Mouse (Mus musculus) small intestine, adult 2 months (tissue): ENCODE results near the gene Gstm2. TPM values are rescaled to one million over a fixed set of nuclear protein-coding genes. Genes with fewer than 3 reads are reported as not detected.

Experiments used
- H3K27ac ChIP-seq: fragments of 200-500 bp; 2 replicates; pipeline ENCODE4 v1.5.1; 2012; ENCODE audit warnings: low read depth, low read length, control low read depth, inconsistent platforms; ENCODE audit not compliant: insufficient read depth
- H3K27me3 ChIP-seq: fragments of 200-500 bp; 2 replicates; pipeline ENCODE4 v1.6.1; 2012; ENCODE audit warnings: mild to moderate bottlenecking, moderate library complexity, low read length, inconsistent platforms; ENCODE audit not compliant: control insufficient read depth, insufficient read depth
- H3K36me3 ChIP-seq: fragments of 200-500 bp; 2 replicates; pipeline ENCODE4 v1.6.1; 2012; ENCODE audit warnings: mild to moderate bottlenecking, low read length, control low read depth, inconsistent platforms; ENCODE audit not compliant: control insufficient read depth, insufficient read depth
- H3K4me1 ChIP-seq: fragments of 200-500 bp; 2 replicates; pipeline ENCODE4 v1.6.1; 2012; ENCODE audit warnings: low read length, inconsistent platforms, mixed read lengths; ENCODE audit not compliant: control insufficient read depth, insufficient read depth, insufficient read length
- H3K4me3 ChIP-seq: fragments of 200-500 bp; 2 replicates; pipeline ENCODE4 v1.5.1; 2012; ENCODE audit warnings: low read depth, mild to moderate bottlenecking, control low read depth, inconsistent platforms, low read length, moderate library complexity
- CTCF ChIP-seq: fragments of 200-500 bp; IDR thresholded peaks from 2 replicates; pipeline ENCODE4 v1.5.1; 2012; ENCODE audit warnings: low read depth, mild to moderate bottlenecking, control low read depth, inconsistent platforms, low read length, moderate library complexity, mixed read lengths; ENCODE audit not compliant: insufficient replicate concordance, insufficient read length; ENCODE audit errors: extremely low read depth
- POLR2A ChIP-seq: fragments of 200-500 bp; IDR thresholded peaks from 2 replicates; pipeline ENCODE4 v1.6.1; 2012; ENCODE audit warnings: low read depth, mild to moderate bottlenecking, control low read depth, inconsistent platforms, low read length, moderate library complexity
- WGBS: fragments of 180-500 bp; shearing (Covaris S2); methylation state at CpG from one replicate; pipeline ENCODE4 v1.1.7; 2018; 5-methylcytosine and 5-hydroxymethylcytosine counted together
- polyA plus RNA-seq: library from polyadenylated mRNA; depleted of rRNA; stranded (reverse); fragments of >200 nt; gene quantifications from 2 replicates; pipeline ENCODE4 v1.2.3, GENCODE M21; 2012

The Gstm2 gene
- polyA plus RNA-seq, 1 experiment = 26.7 TPM

- peaks cover 5% of the 10 kb centered on the region; the same call in 1 of the 2 replicates for H3K4me1 ChIP-seq
- 18% methylated on average over 20 of the region's 20 CpGs for WGBS
- peak within 1 kb of the TSS; percentile 61 for H3K4me3 ChIP-seq
- peak within 1 kb of the TSS; percentile 68 for H3K27ac ChIP-seq
- TF ChIP-seq CTCF = peak; percentile 69; the same call in 1 of the 2 replicates
- TF ChIP-seq POLR2A = peak; percentile 69; the same call in 1 of the 2 replicates
- H3K36me3 ChIP-seq = no peaks in the 10 kb centered on the region
- H3K27me3 ChIP-seq = no peaks in the 10 kb centered on the region
Measured at GRCm38 (mm10) chr3:107943239-107943990, 42.8 kb downstream of the Gstm2 start, which contains the start of gene Gstm6. Gene Gstm6 (minus strand): TSS chr3:107943749.

- H3K27me3 ChIP-seq = no peaks in the 10 kb centered on the region
- no peaks in the 10 kb centered on the region for H3K36me3 ChIP-seq
- peaks cover 5% of the 10 kb centered on the region; the same call in 1 of the 2 replicates for H3K4me1 ChIP-seq
- TF ChIP-seq POLR2A (no peak), CTCF (no peak)
- no peak overlapping the region for H3K27ac ChIP-seq
- H3K4me3 ChIP-seq = no peak overlapping the region
- 91% methylated on average over 4 of the region's 4 CpGs for WGBS
Measured at GRCm38 (mm10) chr3:107941261-107941660, 45.0 kb downstream of the Gstm2 start.

DNA sequence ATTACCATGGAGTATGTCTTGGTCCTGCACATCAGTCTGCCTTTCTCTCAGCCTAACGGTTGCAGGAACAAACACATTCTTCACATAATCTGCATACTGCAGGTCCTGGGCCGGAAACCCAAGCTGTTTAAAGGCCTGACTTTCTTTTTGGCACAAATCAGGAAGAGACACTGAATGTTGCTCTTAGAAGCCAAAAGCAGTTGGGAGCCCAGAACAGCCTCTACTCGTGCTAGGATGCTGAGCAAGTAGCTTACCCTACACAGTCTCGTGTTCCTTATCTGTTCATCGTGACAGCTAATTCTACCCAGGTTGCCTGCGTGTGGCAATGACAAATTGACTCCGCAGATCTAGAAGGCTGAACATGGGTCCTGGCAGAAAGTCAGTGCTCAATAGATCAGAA lies 45.7 kb downstream of the Gstm2 start:
- 79% methylated on average over 7 of the region's 7 CpGs for WGBS

DNA sequence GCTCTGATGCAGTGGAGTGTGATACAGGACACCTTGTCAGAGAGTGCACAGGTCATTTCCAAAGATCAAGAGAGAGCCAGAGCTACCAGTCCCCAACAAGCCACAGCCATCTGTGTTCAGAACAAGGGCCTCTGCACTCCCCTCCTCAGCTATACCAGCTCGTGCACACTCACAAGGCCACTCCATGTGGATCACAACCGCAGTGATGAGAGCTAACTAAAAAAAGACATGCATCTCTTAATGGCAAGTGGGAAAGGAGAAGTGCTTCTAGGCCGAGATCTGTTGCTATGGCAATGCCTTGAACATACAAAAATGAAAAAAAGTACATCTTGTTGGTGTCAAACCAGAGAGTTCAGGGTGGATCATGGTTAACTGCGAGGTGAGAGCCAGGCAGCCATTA lies 46.4 kb downstream of the Gstm2 start:
- peaks cover 5% of the 10 kb centered on the region; the same call in 1 of the 2 replicates for H3K4me1 ChIP-seq
- no peaks in the 10 kb centered on the region for H3K36me3 ChIP-seq
- WGBS = 71% methylated on average over 4 of the region's 4 CpGs
- TF ChIP-seq CTCF (no peak), POLR2A (no peak)
- H3K27ac ChIP-seq = no peak overlapping the region
- no peaks in the 10 kb centered on the region for H3K27me3 ChIP-seq
- H3K4me3 ChIP-seq = no peak overlapping the region

More for the DNA sequence above, 45.7 kb downstream of the Gstm2 start:
- H3K4me1 ChIP-seq = peaks cover 5% of the 10 kb centered on the region; the same call in 1 of the 2 replicates
- no peak overlapping the region for H3K27ac ChIP-seq
- no peaks in the 10 kb centered on the region for H3K27me3 ChIP-seq
- TF ChIP-seq CTCF = no peak
- no peak for TF ChIP-seq POLR2A
- no peaks in the 10 kb centered on the region for H3K36me3 ChIP-seq
- no peak overlapping the region for H3K4me3 ChIP-seq

GRCm38 (mm10) chr3:107939403-107939802 lies 46.9 kb downstream of the Gstm2 start:
- H3K4me1 ChIP-seq = peaks cover 5% of the 10 kb centered on the region; the same call in 1 of the 2 replicates
- H3K27ac ChIP-seq = no peak overlapping the region
- 21% methylated on average over 3 of the region's 3 CpGs for WGBS
- no peaks in the 10 kb centered on the region for H3K36me3 ChIP-seq
- TF ChIP-seq CTCF (peak; percentile 87), POLR2A (no peak)
- H3K27me3 ChIP-seq = no peaks in the 10 kb centered on the region
- H3K4me3 ChIP-seq = no peak overlapping the region

DNA sequence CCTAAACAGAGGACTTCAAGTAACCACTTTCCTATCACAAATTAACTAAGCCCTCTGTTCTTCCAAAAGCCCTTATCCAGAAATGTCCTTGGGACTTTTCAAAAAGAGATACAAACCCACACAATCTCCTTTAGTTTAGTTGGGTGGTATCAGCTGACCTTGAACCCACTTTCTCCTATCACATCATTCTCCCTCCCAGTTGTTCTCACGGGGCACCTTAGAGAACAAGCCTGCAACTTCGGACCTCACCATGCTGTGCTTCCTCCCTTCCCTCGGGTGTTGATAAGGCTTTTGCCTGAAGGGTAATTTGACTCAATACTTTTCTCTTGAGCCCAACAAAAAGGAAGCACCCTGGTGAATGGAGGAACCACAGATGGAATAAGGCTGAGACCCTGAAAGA lies 50.4 kb downstream of the Gstm2 start:
- H3K36me3 ChIP-seq = no peaks in the 10 kb centered on the region
- peaks cover 9% of the 10 kb centered on the region; the same call in 1 of the 2 replicates for H3K4me1 ChIP-seq
- no peak overlapping the region for H3K4me3 ChIP-seq
- H3K27me3 ChIP-seq = no peaks in the 10 kb centered on the region
- 42% methylated on average over 3 of the region's 3 CpGs for WGBS
- no peak overlapping the region for H3K27ac ChIP-seq
- TF ChIP-seq POLR2A = no peak
- no peak for TF ChIP-seq CTCF

- H3K27me3 ChIP-seq = no peaks in the 10 kb centered on the region
- 88% methylated on average over 3 of the region's 3 CpGs for WGBS
- peaks cover 9% of the 10 kb centered on the region; the same call in 1 of the 2 replicates for H3K4me1 ChIP-seq
- no peak for TF ChIP-seq POLR2A
- TF ChIP-seq CTCF = no peak
- no peak overlapping the region for H3K27ac ChIP-seq
- H3K36me3 ChIP-seq = no peaks in the 10 kb centered on the region
- no peak overlapping the region for H3K4me3 ChIP-seq
Measured at GRCm38 (mm10) chr3:107935268-107935667, 51.0 kb downstream of the Gstm2 start.
